Mouse (Mus musculus): Measurements from ENCODE around the gene Slc30a9. TPM values are rescaled to one million over a fixed set of nuclear protein-coding genes. Genes with fewer than 3 reads are reported as not detected.

The Slc30a9 gene
- 49.8 and 57.0 TPM in 2 replicates for total RNA-seq (2017)

- ATAC-seq (ENCODE audit: extremely low read depth, insufficient number of reproducible peaks, low FRiP score, poor library complexity, severe bottlenecking), result peak; percentile 94
These were observed at the start of gene Slc30a9 for GRCm38 (mm10) chr5:67306698-67307521. Gene Slc30a9 (plus strand): TSS chr5:67306955.

- ATAC-seq (ENCODE audit: extremely low read depth, insufficient number of reproducible peaks, low FRiP score, poor library complexity, severe bottlenecking), result no peak
These were observed 48.3 kb upstream of the Slc30a9 start for GRCm38 (mm10) chr5:67258473-67258872.

- ATAC-seq (ENCODE audit: extremely low read depth, insufficient number of reproducible peaks, low FRiP score, poor library complexity, severe bottlenecking), result no peak
These were observed 46.6 kb upstream of the Slc30a9 start for GRCm38 (mm10) chr5:67260159-67260530.

GRCm38 (mm10) chr5:67260531-67261371 is 46.0 kb upstream of the Slc30a9 start, which contains the start of gene Tmem33:
Gene Tmem33 (plus strand): TSS chr5:67260565.
- peak; percentile 97 for ATAC-seq (ENCODE audit: extremely low read depth, insufficient number of reproducible peaks, low FRiP score, poor library complexity, severe bottlenecking)

GRCm38 (mm10) chr5:67262964-67263363 is 43.8 kb upstream of the Slc30a9 start:
- ATAC-seq (ENCODE audit: extremely low read depth, insufficient number of reproducible peaks, low FRiP score, poor library complexity, severe bottlenecking), result no peak

GRCm38 (mm10) chr5:67266106-67266505 is 40.6 kb upstream of the Slc30a9 start:
- no peak for ATAC-seq (ENCODE audit: extremely low read depth, insufficient number of reproducible peaks, low FRiP score, poor library complexity, severe bottlenecking)

GRCm38 (mm10) chr5:67269309-67269708 is 37.4 kb upstream of the Slc30a9 start:
- no peak for ATAC-seq (ENCODE audit: extremely low read depth, insufficient number of reproducible peaks, low FRiP score, poor library complexity, severe bottlenecking)

GRCm38 (mm10) chr5:67279407-67279806 is 27.3 kb upstream of the Slc30a9 start:
- ATAC-seq (ENCODE audit: extremely low read depth, insufficient number of reproducible peaks, low FRiP score, poor library complexity, severe bottlenecking), result no peak

GRCm38 (mm10) chr5:67279840-67280239 is 26.9 kb upstream of the Slc30a9 start:
- no peak for ATAC-seq (ENCODE audit: extremely low read depth, insufficient number of reproducible peaks, low FRiP score, poor library complexity, severe bottlenecking)

- ATAC-seq (ENCODE audit: extremely low read depth, insufficient number of reproducible peaks, low FRiP score, poor library complexity, severe bottlenecking), result no peak
These were observed 26.4 kb upstream of the Slc30a9 start for GRCm38 (mm10) chr5:67280400-67280799.

- no peak for ATAC-seq (ENCODE audit: extremely low read depth, insufficient number of reproducible peaks, low FRiP score, poor library complexity, severe bottlenecking)
These were observed 11.7 kb upstream of the Slc30a9 start for GRCm38 (mm10) chr5:67295029-67295428.

GRCm38 (mm10) chr5:67295682-67296081 is 11.1 kb upstream of the Slc30a9 start:
- no peak for ATAC-seq (ENCODE audit: extremely low read depth, insufficient number of reproducible peaks, low FRiP score, poor library complexity, severe bottlenecking)

- ATAC-seq (ENCODE audit: extremely low read depth, insufficient number of reproducible peaks, low FRiP score, poor library complexity, severe bottlenecking), result no peak
These were observed 10.6 kb upstream of the Slc30a9 start for GRCm38 (mm10) chr5:67296171-67296570.

GRCm38 (mm10) chr5:67297026-67297813 is 9.5 kb upstream of the Slc30a9 start:
- no peak for ATAC-seq (ENCODE audit: extremely low read depth, insufficient number of reproducible peaks, low FRiP score, poor library complexity, severe bottlenecking)

- no peak for ATAC-seq (ENCODE audit: extremely low read depth, insufficient number of reproducible peaks, low FRiP score, poor library complexity, severe bottlenecking)
These were observed 6.8 kb upstream of the Slc30a9 start for GRCm38 (mm10) chr5:67299847-67300412.

GRCm38 (mm10) chr5:67300926-67301597 is 5.7 kb upstream of the Slc30a9 start:
- ATAC-seq (ENCODE audit: extremely low read depth, insufficient number of reproducible peaks, low FRiP score, poor library complexity, severe bottlenecking), result no peak

GRCm38 (mm10) chr5:67301722-67302331 is 4.9 kb upstream of the Slc30a9 start:
- peak; percentile 45 for ATAC-seq (ENCODE audit: extremely low read depth, insufficient number of reproducible peaks, low FRiP score, poor library complexity, severe bottlenecking)

GRCm38 (mm10) chr5:67303816-67304215 is 2.9 kb upstream of the Slc30a9 start:
- ATAC-seq (ENCODE audit: extremely low read depth, insufficient number of reproducible peaks, low FRiP score, poor library complexity, severe bottlenecking), result no peak
